Mouse (Mus musculus): ENCODE data around the gene Impg1. TPM values are rescaled to one million over a fixed set of nuclear protein-coding genes. Genes with fewer than 3 reads are reported as not detected.

Impg1 gene
- polyA plus RNA-seq, 1 experiment from 2014 or later, result not detected

GRCm38 (mm10) chr9:80387890-80388289 lies 77.4 kb downstream of the Impg1 start:
- H3K9ac ChIP-seq (ENCODE audit: low read depth, low read length), result no peak overlapping the region

GRCm38 (mm10) chr9:80386492-80386891 lies 78.8 kb downstream of the Impg1 start:
- 26% methylated on average over 5 of the region's 5 CpGs for WGBS (ENCODE audit: insufficient replicate concordance)
- ATAC-seq (ENCODE audit: low read depth), result no peak
- Histone ChIP-seq H3K9me3 (replicated peaks; ENCODE audit: control insufficient read depth, low read length) (no peaks in the 10 kb centered on the region), H3K27me3 (ENCODE audit: control insufficient read depth, insufficient read depth, low read depth, low read length) (no peaks in the 10 kb centered on the region), H3K4me3 (ENCODE audit: low read depth, low read length) (no peak overlapping the region), H3K9ac (ENCODE audit: low read depth, low read length) (no peak overlapping the region), H3K27ac (ENCODE audit: low read length) (no peak overlapping the region), H3K4me2 (ENCODE audit: low read depth, low read length) (no peak overlapping the region), H3K4me1 (ENCODE audit: control insufficient read depth, low read depth, low read length) (no peaks in the 10 kb centered on the region), H3K36me3 (ENCODE audit: control insufficient read depth, insufficient read depth) (no peaks in the 10 kb centered on the region)

More at GRCm38 (mm10) chr9:80387890-80388289, 77.4 kb downstream of the Impg1 start:
- Histone ChIP-seq H3K27ac (ENCODE audit: low read length) (no peak overlapping the region), H3K27me3 (ENCODE audit: control insufficient read depth, insufficient read depth, low read depth, low read length) (no peaks in the 10 kb centered on the region), H3K9me3 (replicated peaks; ENCODE audit: control insufficient read depth, low read length) (no peaks in the 10 kb centered on the region), H3K4me2 (ENCODE audit: low read depth, low read length) (no peak overlapping the region), H3K4me1 (ENCODE audit: control insufficient read depth, low read depth, low read length) (no peaks in the 10 kb centered on the region), H3K36me3 (ENCODE audit: control insufficient read depth, insufficient read depth) (no peaks in the 10 kb centered on the region), H3K4me3 (ENCODE audit: low read depth, low read length) (no peak overlapping the region)
- WGBS (ENCODE audit: insufficient replicate concordance), result 60% methylated on average over 3 of the region's 3 CpGs
- no peak for ATAC-seq (ENCODE audit: low read depth)

GRCm38 (mm10) chr9:80386000-80386399 lies 79.3 kb downstream of the Impg1 start:
- no peak for ATAC-seq (ENCODE audit: low read depth)
- WGBS (ENCODE audit: insufficient replicate concordance), result 33% methylated on average over 7 of the region's 7 CpGs

GRCm38 (mm10) chr9:80382711-80383110 lies 82.6 kb downstream of the Impg1 start:
- Histone ChIP-seq H3K4me3 (ENCODE audit: low read depth, low read length) (no peak overlapping the region), H3K27me3 (ENCODE audit: control insufficient read depth, insufficient read depth, low read depth, low read length) (no peaks in the 10 kb centered on the region), H3K4me2 (ENCODE audit: low read depth, low read length) (no peak overlapping the region), H3K27ac (ENCODE audit: low read length) (no peak overlapping the region), H3K36me3 (ENCODE audit: control insufficient read depth, insufficient read depth) (no peaks in the 10 kb centered on the region), H3K4me1 (ENCODE audit: control insufficient read depth, low read depth, low read length) (no peaks in the 10 kb centered on the region), H3K9me3 (replicated peaks; ENCODE audit: control insufficient read depth, low read length) (no peaks in the 10 kb centered on the region), H3K9ac (ENCODE audit: low read depth, low read length) (no peak overlapping the region)
- WGBS (ENCODE audit: insufficient replicate concordance), result 39% methylated on average over 4 of the region's 4 CpGs
- no peak for ATAC-seq (ENCODE audit: low read depth)

More at GRCm38 (mm10) chr9:80386000-80386399, 79.3 kb downstream of the Impg1 start:
- Histone ChIP-seq H3K27me3 (ENCODE audit: control insufficient read depth, insufficient read depth, low read depth, low read length) (no peaks in the 10 kb centered on the region), H3K9me3 (replicated peaks; ENCODE audit: control insufficient read depth, low read length) (no peaks in the 10 kb centered on the region), H3K4me1 (ENCODE audit: control insufficient read depth, low read depth, low read length) (no peaks in the 10 kb centered on the region), H3K4me2 (ENCODE audit: low read depth, low read length) (no peak overlapping the region), H3K4me3 (ENCODE audit: low read depth, low read length) (no peak overlapping the region), H3K9ac (ENCODE audit: low read depth, low read length) (no peak overlapping the region), H3K27ac (ENCODE audit: low read length) (no peak overlapping the region), H3K36me3 (ENCODE audit: control insufficient read depth, insufficient read depth) (no peaks in the 10 kb centered on the region)

- no peak overlapping the region for H3K4me3 ChIP-seq (ENCODE audit: low read depth, low read length)
- H3K9ac ChIP-seq (ENCODE audit: low read depth, low read length), result no peak overlapping the region
- 58% methylated on average over 2 of the region's 2 CpGs for WGBS (ENCODE audit: insufficient replicate concordance)
- no peak overlapping the region for H3K27ac ChIP-seq (ENCODE audit: low read length)
- no peak for ATAC-seq (ENCODE audit: low read depth)
- H3K4me2 ChIP-seq (ENCODE audit: low read depth, low read length), result no peak overlapping the region
- no peaks in the 10 kb centered on the region for H3K36me3 ChIP-seq (ENCODE audit: control insufficient read depth, insufficient read depth)
- H3K4me1 ChIP-seq (ENCODE audit: control insufficient read depth, low read depth, low read length), result no peaks in the 10 kb centered on the region
- H3K9me3 ChIP-seq (replicated peaks; ENCODE audit: control insufficient read depth, low read length), result no peaks in the 10 kb centered on the region
- no peaks in the 10 kb centered on the region for H3K27me3 ChIP-seq (ENCODE audit: control insufficient read depth, insufficient read depth, low read depth, low read length)
Measured at GRCm38 (mm10) chr9:80380078-80380645, 85.1 kb downstream of the Impg1 start.

- WGBS (ENCODE audit: insufficient replicate concordance), result 69% methylated on average over 1 of the region's 1 CpGs
- no peak overlapping the region for H3K4me3 ChIP-seq (ENCODE audit: low read depth, low read length)
Measured at GRCm38 (mm10) chr9:80374100-80374499, 91.2 kb downstream of the Impg1 start.

GRCm38 (mm10) chr9:80373304-80373739 lies 92.0 kb downstream of the Impg1 start:
- Histone ChIP-seq H3K4me3 (ENCODE audit: low read depth, low read length) (no peak overlapping the region), H3K27ac (ENCODE audit: low read length) (no peak overlapping the region), H3K4me1 (ENCODE audit: control insufficient read depth, low read depth, low read length) (no peaks in the 10 kb centered on the region), H3K9me3 (replicated peaks; ENCODE audit: control insufficient read depth, low read length) (no peaks in the 10 kb centered on the region), H3K27me3 (ENCODE audit: control insufficient read depth, insufficient read depth, low read depth, low read length) (no peaks in the 10 kb centered on the region), H3K9ac (ENCODE audit: low read depth, low read length) (no peak overlapping the region), H3K4me2 (ENCODE audit: low read depth, low read length) (no peak overlapping the region), H3K36me3 (ENCODE audit: control insufficient read depth, insufficient read depth) (no peaks in the 10 kb centered on the region)
- no peak for ATAC-seq (ENCODE audit: low read depth)
- 53% methylated on average over 5 of the region's 5 CpGs for WGBS (ENCODE audit: insufficient replicate concordance)

More at GRCm38 (mm10) chr9:80374100-80374499, 91.2 kb downstream of the Impg1 start:
- no peaks in the 10 kb centered on the region for H3K9me3 ChIP-seq (replicated peaks; ENCODE audit: control insufficient read depth, low read length)
- H3K9ac ChIP-seq (ENCODE audit: low read depth, low read length), result no peak overlapping the region
- no peak overlapping the region for H3K27ac ChIP-seq (ENCODE audit: low read length)
- H3K36me3 ChIP-seq (ENCODE audit: control insufficient read depth, insufficient read depth), result no peaks in the 10 kb centered on the region
- H3K4me1 ChIP-seq (ENCODE audit: control insufficient read depth, low read depth, low read length), result no peaks in the 10 kb centered on the region
- ATAC-seq (ENCODE audit: low read depth), result no peak
- H3K27me3 ChIP-seq (ENCODE audit: control insufficient read depth, insufficient read depth, low read depth, low read length), result no peaks in the 10 kb centered on the region
- H3K4me2 ChIP-seq (ENCODE audit: low read depth, low read length), result no peak overlapping the region

GRCm38 (mm10) chr9:80368636-80369035 lies 96.6 kb downstream of the Impg1 start:
- Histone ChIP-seq H3K36me3 (ENCODE audit: control insufficient read depth, insufficient read depth) (no peaks in the 10 kb centered on the region), H3K4me1 (ENCODE audit: control insufficient read depth, low read depth, low read length) (no peaks in the 10 kb centered on the region), H3K27ac (ENCODE audit: low read length) (no peak overlapping the region), H3K4me3 (ENCODE audit: low read depth, low read length) (no peak overlapping the region), H3K4me2 (ENCODE audit: low read depth, low read length) (no peak overlapping the region), H3K9me3 (replicated peaks; ENCODE audit: control insufficient read depth, low read length) (no peaks in the 10 kb centered on the region), H3K9ac (ENCODE audit: low read depth, low read length) (no peak overlapping the region), H3K27me3 (ENCODE audit: control insufficient read depth, insufficient read depth, low read depth, low read length) (no peaks in the 10 kb centered on the region)
- ATAC-seq (ENCODE audit: low read depth), result no peak
- 41% methylated on average over 2 of the region's 2 CpGs for WGBS (ENCODE audit: insufficient replicate concordance)

- Histone ChIP-seq H3K4me3 (ENCODE audit: low read depth, low read length) (no peak overlapping the region), H3K9ac (ENCODE audit: low read depth, low read length) (no peak overlapping the region), H3K27ac (ENCODE audit: low read length) (no peak overlapping the region), H3K27me3 (ENCODE audit: control insufficient read depth, insufficient read depth, low read depth, low read length) (no peaks in the 10 kb centered on the region), H3K4me2 (ENCODE audit: low read depth, low read length) (no peak overlapping the region), H3K9me3 (replicated peaks; ENCODE audit: control insufficient read depth, low read length) (no peaks in the 10 kb centered on the region), H3K4me1 (ENCODE audit: control insufficient read depth, low read depth, low read length) (no peaks in the 10 kb centered on the region), H3K36me3 (ENCODE audit: control insufficient read depth, insufficient read depth) (no peaks in the 10 kb centered on the region)
- no peak for ATAC-seq (ENCODE audit: low read depth)
- WGBS (ENCODE audit: insufficient replicate concordance), result 37% methylated on average over 2 of the region's 2 CpGs
Measured at GRCm38 (mm10) chr9:80367520-80368204, 97.6 kb downstream of the Impg1 start.
